Mouse (Mus musculus) CH12F3 (cell line): ENCODE measurements around the gene Ces1e.

ENCODE experiments used
- in situ Hi-C: fragments of 300-500 bp; cut with MboI; formaldehyde crosslinking; loops from 2 replicates; pipeline ENCODE4 v1.14.3; 2020; ENCODE audit warnings: low sequenced_read_pairs

Gene Ces1e

GRCm38 (mm10) chr8:93180581-93181129 lies 48.8 kb downstream of the Ces1e start:
- in situ Hi-C loops: no loop called here

DNA sequence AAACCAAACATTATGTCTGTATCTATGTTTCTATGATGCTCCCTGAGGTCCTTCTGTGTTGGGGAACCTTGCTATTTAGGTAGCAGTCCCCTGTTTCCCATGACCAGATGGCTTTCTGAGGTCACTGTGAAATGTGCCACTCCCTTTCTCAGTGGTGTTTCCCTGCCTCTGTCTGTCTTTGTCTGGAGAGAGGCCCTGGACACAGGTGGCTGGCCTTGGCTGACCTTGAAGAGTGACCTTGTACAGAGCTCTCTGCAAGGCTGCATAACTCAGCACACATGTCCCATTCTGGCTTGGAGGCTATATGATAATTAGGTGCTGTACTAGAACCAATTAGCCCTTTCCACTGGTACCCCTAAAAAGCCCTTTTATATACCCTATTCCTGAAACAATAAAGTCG lies 52.8 kb downstream of the Ces1e start:
- in situ Hi-C loops: no loop called here

- in situ Hi-C loops: no loop called here
These were observed 54.9 kb downstream of the Ces1e start for GRCm38 (mm10) chr8:93174554-93174953.

DNA sequence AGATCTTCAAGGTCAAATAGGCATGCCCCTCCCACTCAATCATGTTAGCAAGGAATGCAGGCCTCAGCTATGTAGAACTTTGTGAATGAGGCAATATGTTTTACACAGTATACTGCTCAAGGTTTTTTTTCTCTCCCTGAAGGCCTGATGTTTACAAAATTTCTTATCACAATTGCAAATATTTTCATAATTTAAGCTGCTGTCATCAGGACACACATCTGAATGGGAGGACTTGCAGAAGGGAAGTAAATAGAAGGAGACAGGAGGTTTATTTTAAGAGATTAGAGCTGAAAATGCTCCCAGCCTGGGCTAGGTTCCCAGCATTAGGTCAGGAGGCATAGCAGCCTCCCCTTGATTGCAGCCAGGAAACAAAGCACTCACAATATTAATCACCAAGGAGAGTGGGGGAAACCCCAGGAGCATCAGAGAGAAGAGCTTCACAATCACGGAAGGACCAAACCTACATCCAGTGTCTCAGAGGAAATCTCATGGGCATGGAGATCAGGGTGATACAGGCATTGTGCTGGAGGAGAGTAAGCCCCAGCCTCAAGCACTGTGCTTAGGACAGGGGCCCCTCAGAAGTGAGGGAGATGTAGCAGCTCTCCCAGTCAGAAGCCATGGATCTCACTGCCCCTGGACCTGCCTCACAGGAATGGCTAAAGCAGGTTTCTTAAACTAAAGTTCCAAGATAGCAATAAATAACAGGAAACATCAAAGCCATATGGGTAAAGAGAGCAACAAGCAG lies 57.4 kb downstream of the Ces1e start:
- in situ Hi-C loops: no loop called here

DNA sequence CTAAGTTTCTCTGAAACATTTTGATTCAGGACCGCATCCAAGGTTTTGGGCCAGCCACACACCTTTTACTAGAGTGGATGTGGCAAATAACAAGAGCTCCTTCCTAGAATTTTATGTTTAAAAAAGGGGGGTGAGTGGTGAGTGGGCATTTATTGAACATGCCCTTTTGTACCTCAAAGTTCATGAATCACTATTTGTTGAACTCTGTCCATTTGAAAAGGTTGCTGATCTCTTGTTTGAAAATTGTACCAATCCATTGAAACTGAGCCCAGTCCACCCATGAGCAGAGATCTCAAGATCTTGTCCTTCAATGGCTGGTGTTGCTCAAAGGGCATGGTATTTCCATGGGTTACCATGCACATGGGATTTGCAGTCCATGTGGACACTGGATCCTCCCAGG lies 66.1 kb downstream of the Ces1e start:
- in situ Hi-C loops: no loop called here

DNA sequence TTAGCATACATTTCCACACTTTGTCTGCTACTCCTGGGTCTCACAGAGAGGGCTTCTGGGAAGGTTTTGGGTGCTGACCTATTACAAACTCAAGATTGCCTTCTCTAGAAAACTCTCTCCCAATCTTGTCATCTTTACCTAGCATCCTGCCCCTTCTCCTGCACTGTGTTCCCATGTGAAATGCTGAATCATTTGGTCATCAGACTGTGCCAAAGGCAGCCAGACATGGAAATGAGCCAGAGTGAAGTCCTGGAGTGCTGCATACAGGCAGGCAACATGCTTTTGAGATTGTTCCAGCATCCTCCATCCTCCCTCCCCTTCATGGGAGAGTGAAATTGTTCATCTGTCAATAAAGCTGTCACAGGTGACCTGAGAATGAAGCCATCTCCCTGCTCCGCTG lies 78.0 kb downstream of the Ces1e start:
- in situ Hi-C loops: no loop called here
